Mouse (Mus musculus) heart, embryonic 14.5 days (tissue): ENCODE data around the gene Gon4l. TPM values are rescaled to one million over a fixed set of nuclear protein-coding genes. Genes with fewer than 3 reads are reported as not detected.

ENCODE experiments used
- ATAC-seq: fragments of 200-750 bp; cut with Nextera tagmentation; 2 replicates; pipeline ENCODE4 v1.8.0; 2017; ENCODE audit warnings: low read depth, moderate TSS enrichment; ENCODE audit not compliant: insufficient number of reproducible peaks, insufficient read depth, low FRiP score
- H3K27ac ChIP-seq, 2 experiments: fragments of 200-500 bp in 1 of 2; fragments of 300-500 bp in 1 of 2; sonication (generic) in 1 of 2; replicated peaks in 1 of 2; 2 replicates each; pipeline ENCODE4 v1.5.1; 2012 to 2014; ENCODE audit warnings: low read depth in 2 of 2, low read length in 2 of 2, control low read depth in 1 of 2, mild to moderate bottlenecking in 1 of 2, mixed read lengths in 1 of 2; ENCODE audit not compliant: control insufficient read depth in 1 of 2, insufficient read depth in 1 of 2
- H3K27me3 ChIP-seq: fragments of 300-500 bp; sonication (generic); 2 replicates; pipeline ENCODE4 v1.6.1; 2014; ENCODE audit warnings: mild to moderate bottlenecking, low read length, control low read depth; ENCODE audit not compliant: control insufficient read depth, insufficient read depth
- H3K36me3 ChIP-seq: fragments of 300-500 bp; sonication (generic); 2 replicates; pipeline ENCODE4 v1.6.1; 2014; ENCODE audit warnings: mild to moderate bottlenecking, control low read depth, low read length, mixed read lengths; ENCODE audit not compliant: control insufficient read depth, insufficient read depth
- H3K4me1 ChIP-seq, 2 experiments: fragments of 200-500 bp in 1 of 2; fragments of 300-500 bp in 1 of 2; sonication (generic) in 1 of 2; 2 replicates each; pipeline ENCODE4 v1.6.1; 2012 to 2014; ENCODE audit warnings: low read length in 2 of 2, control low read depth in 1 of 2, mixed read lengths in 1 of 2; ENCODE audit not compliant: control insufficient read depth in 2 of 2, insufficient read depth in 2 of 2
- H3K4me2 ChIP-seq: fragments of 300-500 bp; sonication (generic); 2 replicates; pipeline ENCODE4 v1.6.1; 2014; ENCODE audit warnings: mild to moderate bottlenecking, low read length
- H3K4me3 ChIP-seq, 2 experiments: fragments of 200-500 bp in 1 of 2; fragments of 300-500 bp in 1 of 2; sonication (generic) in 1 of 2; 2 replicates each; pipeline ENCODE4 v1.5.1; 2012 to 2014; ENCODE audit warnings: low read length in 2 of 2, mild to moderate bottlenecking in 2 of 2, control low read depth in 1 of 2, low read depth in 1 of 2, moderate library complexity in 1 of 2; ENCODE audit not compliant: control insufficient read depth in 1 of 2, insufficient read depth in 1 of 2
- H3K9ac ChIP-seq: fragments of 300-500 bp; sonication (generic); 2 replicates; pipeline ENCODE4 v1.6.1; 2014; ENCODE audit warnings: mild to moderate bottlenecking, low read length
- H3K9me3 ChIP-seq: fragments of 300-500 bp; sonication (generic); 2 replicates; pipeline ENCODE4 v1.6.1; 2016; ENCODE audit warnings: low read length, control low read depth; ENCODE audit not compliant: control insufficient read depth
- WGBS: fragments of 180-500 bp; shearing (Covaris S2); extraction: QIAGEN DNeasy Blood & Tissue Kit; methylation state at CpG from one replicate; pipeline ENCODE4 v1.1.7; 2014; 5-methylcytosine and 5-hydroxymethylcytosine counted together
- polyA plus RNA-seq: library from polyadenylated mRNA; unstranded; fragments of >200 nt; fragmentation: Nextera tagmentation; extraction: Ambion mirVana; gene quantifications from 2 replicates; pipeline ENCODE4 v1.2.1, GENCODE M21; 2014

The Gon4l gene
- polyA plus RNA-seq, 1 experiment from 2014 or later, result 9.1 TPM

DNA sequence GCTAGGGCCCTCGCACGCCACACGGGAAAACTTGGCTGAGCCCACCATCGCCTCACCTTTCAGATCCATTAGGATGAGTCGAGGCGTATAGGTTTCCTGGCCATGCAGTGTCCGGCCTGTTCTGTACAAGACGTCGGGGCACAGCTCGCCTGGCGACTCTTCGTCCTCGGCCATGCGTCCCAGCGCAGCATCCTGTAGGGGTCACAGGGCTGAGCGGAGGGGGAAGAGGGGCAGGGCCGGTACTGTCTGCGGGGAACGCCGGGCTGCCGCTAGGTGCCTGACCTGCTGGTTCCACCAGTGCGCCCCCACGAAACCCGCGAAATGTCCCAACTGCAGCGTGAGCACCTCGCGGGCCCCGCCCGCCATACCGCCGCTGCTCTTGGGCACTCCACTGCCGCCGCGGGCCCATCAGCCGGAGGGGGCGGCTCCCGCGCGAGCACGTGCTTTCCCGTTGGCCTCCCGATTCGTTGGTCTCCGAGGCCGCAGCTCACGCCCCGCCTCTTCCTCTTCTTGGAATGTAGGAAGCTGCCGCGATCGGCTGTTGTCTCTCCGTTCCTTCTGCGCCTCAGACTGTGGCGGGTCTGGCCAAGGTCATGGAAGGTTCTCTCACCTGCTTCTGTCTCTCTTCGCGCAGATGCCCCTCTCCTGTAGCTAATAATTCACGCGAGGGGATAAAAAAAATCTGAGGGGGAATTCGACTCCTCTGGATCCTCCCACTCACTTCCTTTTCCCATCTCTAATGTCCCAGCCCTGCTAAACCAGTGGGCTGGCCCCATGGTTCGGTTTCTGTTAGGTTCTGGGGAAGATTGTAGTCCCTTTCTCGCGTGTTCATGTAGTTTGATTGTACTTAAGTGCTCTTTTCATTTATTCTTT, 78.7 kb downstream of the Gon4l start, which contains the start of gene Msto1:
Gene Msto1 (minus strand): TSS at position 489 of the 873 bp plus-strand sequence.
- WGBS, result under 1% methylated on average over 52 of the region's 62 CpGs
- H3K36me3 ChIP-seq, result peaks cover 40% of the 10 kb centered on the region
- H3K4me1 ChIP-seq, result peaks cover 8 to 11% of the 10 kb centered on the region in 2 experiments
- peak within 1 kb of the TSS; percentile 76 to 87 for H3K4me3 ChIP-seq
- H3K9ac ChIP-seq, result peak within 1 kb of the TSS; percentile 74
- ATAC-seq, result peak; percentile 90
- no peaks in the 10 kb centered on the region for H3K27me3 ChIP-seq
- H3K9me3 ChIP-seq, result no peaks in the 10 kb centered on the region
- H3K27ac ChIP-seq, result peak within 1 kb of the TSS; percentile 85 to 93
- H3K4me2 ChIP-seq, result peak within 1 kb of the TSS; percentile 88

DNA sequence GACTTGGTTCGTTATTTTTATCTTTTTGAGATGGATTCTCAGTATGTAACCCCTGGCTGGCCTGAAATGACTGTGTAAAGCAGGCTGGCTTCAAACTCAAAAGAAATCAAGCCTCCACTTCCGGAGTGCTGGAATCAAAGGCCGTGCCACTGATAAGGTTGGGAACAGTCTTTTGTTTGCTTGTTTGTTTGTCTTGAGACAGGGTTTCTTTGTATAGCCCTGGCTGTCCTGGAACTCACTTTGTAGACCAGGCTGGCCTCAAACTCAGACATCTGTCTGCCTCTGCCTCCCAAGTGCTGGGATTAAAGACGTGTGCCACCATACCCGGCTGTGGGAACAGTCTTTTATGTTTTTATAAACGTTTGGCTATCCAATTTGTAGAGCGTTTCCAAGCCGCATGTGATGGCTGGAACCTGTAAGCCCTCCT, 79.4 kb downstream of the Gon4l start:
- 30% methylated on average over 8 of the region's 8 CpGs for WGBS
- no peak for ATAC-seq
- H3K4me3 ChIP-seq, result peak overlapping the region; percentile 76 to 87

DNA sequence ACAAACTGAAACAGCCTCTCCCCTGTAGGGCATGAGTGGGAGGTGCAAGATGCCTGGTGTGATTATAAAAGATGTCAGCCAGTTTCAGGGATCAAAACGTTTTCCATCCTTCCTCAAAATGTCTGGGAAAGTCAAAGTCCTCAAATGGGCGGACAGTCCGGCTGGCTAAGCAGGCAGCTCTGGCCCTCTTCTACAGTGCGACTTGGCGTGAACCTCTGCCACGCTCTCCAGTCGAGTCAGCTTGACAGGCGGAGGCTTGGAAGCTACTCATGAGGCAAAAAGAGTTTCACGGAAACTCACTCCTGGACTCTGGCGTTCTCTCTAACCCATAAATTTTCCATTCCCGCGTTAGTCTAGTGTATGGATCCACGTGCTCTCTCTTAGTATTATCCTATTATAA, 84.0 kb downstream of the Gon4l start:
- no peak overlapping the region for H3K4me3 ChIP-seq
- H3K9me3 ChIP-seq, result peaks cover 14% of the 10 kb centered on the region
- no peaks in the 10 kb centered on the region for H3K27me3 ChIP-seq
- peaks cover 28% of the 10 kb centered on the region for H3K36me3 ChIP-seq
- no peak overlapping the region for H3K9ac ChIP-seq
- ATAC-seq, result no peak
- H3K4me2 ChIP-seq, result no peak overlapping the region
- WGBS, result 84% methylated on average over 13 of the region's 13 CpGs
- peaks cover 8 to 11% of the 10 kb centered on the region in 2 experiments for H3K4me1 ChIP-seq
- H3K27ac ChIP-seq, result no peak overlapping the region

More for the DNA sequence above, 79.4 kb downstream of the Gon4l start:
- peak overlapping the region; percentile 88 for H3K4me2 ChIP-seq
- H3K4me1 ChIP-seq, result peaks cover 8 to 11% of the 10 kb centered on the region in 2 experiments
- H3K27me3 ChIP-seq, result no peaks in the 10 kb centered on the region
- H3K36me3 ChIP-seq, result peaks cover 34% of the 10 kb centered on the region
- H3K9ac ChIP-seq, result peak overlapping the region; percentile 74
- peak overlapping the region; percentile 85 to 93 for H3K27ac ChIP-seq
- no peaks in the 10 kb centered on the region for H3K9me3 ChIP-seq

DNA sequence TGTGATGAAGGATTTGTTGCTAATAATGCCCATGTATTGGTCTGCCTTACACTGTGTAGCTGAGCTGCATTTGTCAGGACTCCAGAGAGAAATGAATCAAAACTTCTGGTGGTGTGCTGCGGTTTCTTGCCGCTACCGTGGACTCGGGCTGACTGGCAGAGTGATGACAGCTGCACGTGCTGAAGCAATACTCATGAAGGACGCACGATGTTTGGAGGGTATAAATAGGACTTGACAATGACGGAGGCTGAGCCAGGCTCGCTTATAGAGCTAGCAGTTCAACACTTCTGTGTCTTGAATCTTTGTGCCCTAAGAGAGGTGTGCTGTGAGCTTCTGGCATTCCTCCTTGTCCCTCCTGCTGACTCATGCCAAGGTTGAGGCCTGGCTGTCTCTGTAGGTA, 86.4 kb downstream of the Gon4l start:
- Histone ChIP-seq H3K4me2 (no peak overlapping the region), H3K9ac (no peak overlapping the region), H3K36me3 (peaks cover 46% of the 10 kb centered on the region), H3K9me3 (peaks cover 14% of the 10 kb centered on the region), H3K4me3 (no peak overlapping the region), H3K27me3 (no peaks in the 10 kb centered on the region), H3K27ac (peak overlapping the region in 1 of 2 experiments; percentile 30; a peak in 3 of 4 replicates), H3K4me1 (peaks cover 15 to 25% of the 10 kb centered on the region in 2 experiments)
- WGBS, result 43% methylated on average over 9 of the region's 9 CpGs
- ATAC-seq, result peak; percentile 48; the same call in 1 of the 2 replicates

DNA sequence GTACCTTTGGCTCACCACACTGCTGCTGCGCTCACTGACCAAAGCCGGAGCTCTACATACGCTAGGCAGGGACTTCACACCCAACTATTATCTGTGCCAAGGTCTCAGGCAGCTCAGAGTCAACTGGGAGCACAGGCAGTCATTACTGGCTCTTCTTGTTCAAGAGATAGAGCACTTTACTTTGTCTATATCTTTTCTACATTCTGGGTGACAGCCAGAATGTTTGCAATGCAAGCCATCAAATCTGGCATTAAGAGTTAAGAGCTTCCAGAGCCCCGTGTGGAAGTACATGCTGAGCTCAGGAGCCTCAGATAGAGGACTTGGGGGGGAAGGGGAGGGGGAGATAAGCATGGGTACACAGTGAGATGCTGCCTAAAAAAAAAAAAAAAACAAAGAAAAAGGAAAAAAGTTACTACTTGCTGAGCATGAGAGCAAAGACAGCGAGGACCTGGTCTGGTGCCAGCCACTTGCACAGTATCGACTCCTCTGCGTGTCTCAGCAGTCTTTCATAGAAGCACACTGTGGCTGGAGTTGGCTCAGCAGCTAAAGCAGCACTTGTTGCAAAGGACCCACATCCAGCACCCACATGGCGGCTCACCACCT, 89.1 kb downstream of the Gon4l start:
- peak overlapping the region; percentile 31; the same call in 1 of the 2 replicates for H3K4me2 ChIP-seq

DNA sequence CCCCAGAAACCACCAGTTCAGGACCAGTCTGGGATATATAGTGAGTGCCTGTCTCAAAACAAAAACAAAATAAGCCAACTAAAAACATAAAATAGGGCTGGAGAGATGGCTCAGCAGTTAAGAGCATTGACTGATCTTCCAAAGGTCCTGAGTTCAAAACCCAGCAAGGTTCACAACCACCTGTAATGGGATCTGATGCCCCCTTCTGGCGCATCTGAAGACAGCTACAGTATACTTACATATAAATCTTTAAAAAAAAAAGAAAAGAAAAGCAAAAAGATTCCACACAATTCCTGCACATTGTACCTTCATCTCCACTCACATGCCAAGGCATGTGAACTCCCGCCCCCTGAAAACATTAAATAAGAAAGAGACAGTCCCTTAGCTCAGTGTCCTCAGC, 90.6 kb downstream of the Gon4l start:
- H3K4me3 ChIP-seq, result no peak overlapping the region
- H3K27me3 ChIP-seq, result no peaks in the 10 kb centered on the region
- peaks cover 15 to 25% of the 10 kb centered on the region in 2 experiments for H3K4me1 ChIP-seq
- peaks cover 8% of the 10 kb centered on the region; the same call in 1 of the 2 replicates for H3K9me3 ChIP-seq
- 88% methylated on average over 2 of the region's 2 CpGs for WGBS
- no peak overlapping the region for H3K4me2 ChIP-seq
- no peak overlapping the region for H3K27ac ChIP-seq
- H3K9ac ChIP-seq, result no peak overlapping the region
- H3K36me3 ChIP-seq, result peaks cover 88% of the 10 kb centered on the region
- no peak for ATAC-seq

More for the DNA sequence above, 89.1 kb downstream of the Gon4l start:
- ATAC-seq, result peak; percentile 71
- H3K36me3 ChIP-seq, result peaks cover 73% of the 10 kb centered on the region
- H3K9me3 ChIP-seq, result peaks cover 14% of the 10 kb centered on the region
- no peak overlapping the region for H3K4me3 ChIP-seq
- 29% methylated on average over 8 of the region's 8 CpGs for WGBS
- H3K4me1 ChIP-seq, result peaks cover 15 to 25% of the 10 kb centered on the region in 2 experiments
- H3K27ac ChIP-seq, result peak overlapping the region; percentile 61 to 72
- 0 out of 2 replicates have a peak overlapping the region, but pooled peaks have one; percentile 34 for H3K9ac ChIP-seq
- H3K27me3 ChIP-seq, result no peaks in the 10 kb centered on the region

DNA sequence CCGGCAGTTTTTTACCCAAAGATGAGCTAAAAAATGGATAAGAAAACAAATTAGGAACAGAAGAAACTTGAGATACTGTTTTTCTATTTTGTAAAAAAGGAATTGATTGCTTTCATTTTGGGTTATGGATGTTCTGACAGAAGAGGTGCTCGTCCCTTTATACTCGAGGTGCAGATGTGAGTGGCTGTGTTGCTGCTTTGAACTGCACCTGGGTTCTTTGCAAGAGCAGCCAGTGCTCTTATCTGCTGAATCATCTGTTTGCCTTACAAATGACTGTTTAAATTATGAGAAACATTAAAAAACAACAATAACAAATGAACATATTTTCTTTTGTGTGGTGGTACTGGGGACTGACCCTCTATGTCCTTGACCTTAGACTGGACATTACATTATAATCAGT, 94.5 kb downstream of the Gon4l start:
- WGBS, result 88% methylated on average over 3 of the region's 3 CpGs
- peaks cover 98% of the 10 kb centered on the region for H3K36me3 ChIP-seq
- H3K9ac ChIP-seq, result no peak overlapping the region
- H3K9me3 ChIP-seq, result no peaks in the 10 kb centered on the region
- H3K27me3 ChIP-seq, result no peaks in the 10 kb centered on the region
- H3K27ac ChIP-seq, result no peak overlapping the region
- peaks cover 5 to 10% of the 10 kb centered on the region in 2 experiments for H3K4me1 ChIP-seq
- ATAC-seq, result no peak
- no peak overlapping the region for H3K4me2 ChIP-seq
- H3K4me3 ChIP-seq, result no peak overlapping the region
